ENCODE assay signal across 10 mouse cellular contexts in the genomic region with DNA sequence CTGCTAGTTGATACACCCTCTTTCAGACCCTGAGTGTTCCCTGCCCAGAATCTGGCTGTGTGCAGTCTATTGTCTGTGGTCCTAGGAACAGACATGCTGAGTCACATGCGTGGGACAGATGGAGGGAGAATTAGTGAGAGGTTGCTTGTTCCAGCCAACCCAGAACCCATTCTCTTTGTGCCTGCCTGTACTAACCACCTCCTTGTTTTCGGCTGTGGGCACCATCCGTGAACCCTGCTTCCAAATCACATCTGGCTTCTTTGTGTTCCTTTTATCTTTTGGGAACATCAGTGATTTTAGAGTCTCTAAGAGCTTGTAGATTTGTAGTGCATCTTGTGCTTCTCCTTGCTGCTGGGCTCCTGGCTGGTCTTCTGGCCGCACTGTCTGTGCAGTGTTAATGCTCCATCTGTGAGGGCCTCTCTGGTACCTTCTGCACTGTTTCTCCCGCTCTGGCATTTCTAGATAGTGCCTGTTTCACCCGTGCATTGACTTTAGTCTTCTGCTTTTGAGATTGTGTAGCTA.
DNase-seq lines count a peak whose midpoint lies in the region; ATAC-seq lines count a peak whose summit lies in the region.
"Had no signal": no experiment of that assay in that cellular context is flagged by ENCODE, and none has a peak within 500 bp of the region (broad histone marks: within the 10 kb centered on the region; RNA-seq: fewer than 3 reads in every experiment).

No protein-coding gene starts in this region.

- WGBS in heart, embryonic 10.5 days = 48% methylated on average over 6 of the region's 6 CpGs
- WGBS in kidney, embryonic 15.5 days = 80% methylated on average over 6 of the region's 6 CpGs

- H3K9ac ChIP-seq in kidney, embryonic 15.5 days = no peak overlapping the region

- H3K4me2 ChIP-seq in kidney, embryonic 15.5 days = no peak overlapping the region

- DNase-seq in heart, embryonic 10.5 days (ENCODE audit: low spot score) = no peak
- no peak for DNase-seq in heart, postnatal 36 days
- DNase-seq in 3T3-L1 (ENCODE audit: low read depth, low spot score) = peak; percentile 43
- DNase-seq in cerebellum, adult 9-10 months = peak; percentile 92
- DNase-seq in left cerebral cortex, adult 8-10 months (ENCODE audit: low spot score in 2 of 2) = peak; percentile 60 to 82
- no peak for DNase-seq in spleen, adult 18-20 months
- DNase-seq in urinary bladder, postnatal 36 days (ENCODE audit: low spot score in 2 of 2) = no peak
- DNase-seq: heart, postnatal 4 days; lung, adult 2 months had no signal

- no peak for ATAC-seq in kidney, embryonic 15.5 days (replicated peaks; ENCODE audit: low FRiP score)

- no peaks in the 10 kb centered on the region for H3K27me3 ChIP-seq in heart, embryonic 10.5 days (ENCODE audit: insufficient read depth, poor library complexity, severe bottlenecking)
- H3K27me3 ChIP-seq in kidney, embryonic 15.5 days = no peaks in the 10 kb centered on the region

- peaks cover 55% of the 10 kb centered on the region for H3K4me1 ChIP-seq in heart, embryonic 10.5 days
- peaks cover 21% of the 10 kb centered on the region for H3K4me1 ChIP-seq in kidney, embryonic 15.5 days

- intact Hi-C loops in heart, postnatal 36 days (cut with DNase I) = no loop called here

- H3K27ac ChIP-seq in heart, embryonic 10.5 days = peak overlapping the region; percentile 53; the same call in 1 of the 2 replicates
- H3K27ac ChIP-seq in kidney, embryonic 15.5 days = no peak overlapping the region

- H3K4me3 ChIP-seq in heart, embryonic 10.5 days = no peak overlapping the region
- H3K4me3 ChIP-seq in kidney, embryonic 15.5 days (replicated peaks) = no peak overlapping the region

- H3K9me3 ChIP-seq in heart, embryonic 10.5 days = no peaks in the 10 kb centered on the region
- no peaks in the 10 kb centered on the region for H3K9me3 ChIP-seq in kidney, embryonic 15.5 days (replicated peaks)

- no peaks in the 10 kb centered on the region for H3K36me3 ChIP-seq in heart, embryonic 10.5 days
- H3K36me3 ChIP-seq in kidney, embryonic 15.5 days = peaks cover 7% of the 10 kb centered on the region; the same call in 1 of the 2 replicates

Comparison
In these comparisons a context has a peak if more than half of its experiments do, and no peak if none do; other contexts are left out.
1. DNase-seq: peak in 3T3-L1 (single experiment), cerebellum, adult 9-10 months (single experiment) and left cerebral cortex, adult 8-10 months (2 of 2); none in heart, embryonic 10.5 days (single experiment), heart, postnatal 36 days (0 of 2), spleen, adult 18-20 months (0 of 2) and urinary bladder, postnatal 36 days (0 of 2).